Mouse (Mus musculus) G1E (cell line): Measurements from ENCODE around the gene Dnmt3a.

Source experiments
- CTCF ChIP-seq: IDR thresholded peaks from 2 replicates; pipeline ENCODE4 v1.5.1; 2012; ENCODE audit warnings: low read depth, low read length, inconsistent platforms, mixed read lengths
- GATA1 ChIP-seq: IDR thresholded peaks from 2 replicates; pipeline ENCODE4 v1.6.1; 2012; ENCODE audit warnings: borderline replicate concordance, low read length, inconsistent platforms, mixed read lengths
- GATA2 ChIP-seq: IDR thresholded peaks from 2 replicates; pipeline ENCODE4 v1.6.1; 2012; ENCODE audit warnings: low read depth, low read length, inconsistent platforms, borderline replicate concordance
- POLR2AphosphoS5 ChIP-seq: IDR thresholded peaks from 2 replicates; pipeline ENCODE4 v1.6.1; 2012; ENCODE audit warnings: low read depth, low read length, inconsistent platforms; ENCODE audit not compliant: insufficient replicate concordance
- TAL1 ChIP-seq: conservative IDR thresholded peaks from 2 replicates; pipeline ENCODE4 v1.6.1; 2012; ENCODE audit warnings: low read depth, low read length, inconsistent platforms, mixed read lengths

DNA sequence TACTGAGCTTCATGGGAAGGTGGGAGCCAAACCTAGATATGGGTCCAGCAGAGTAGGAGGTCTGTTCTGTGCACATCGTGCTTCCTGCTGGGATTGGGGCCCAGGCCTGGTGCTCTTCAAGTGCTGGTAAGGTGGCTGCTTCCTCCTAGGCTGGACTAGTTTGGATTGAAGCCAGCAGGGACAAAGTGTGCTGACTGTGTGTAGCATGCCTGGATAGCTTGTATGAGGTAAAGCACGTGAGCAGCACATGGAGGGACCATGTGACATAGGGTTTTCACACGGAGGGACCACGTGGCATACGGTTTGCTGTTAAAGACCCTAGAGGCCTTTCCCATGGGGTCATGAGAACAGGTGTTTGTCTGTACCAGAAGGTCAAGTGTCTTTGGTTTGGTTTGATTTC is 38.5 kb downstream of the Dnmt3a start:
- TF ChIP-seq CTCF, result no peak
- no peak for TF ChIP-seq TAL1
- no peak for TF ChIP-seq GATA1
- no peak for TF ChIP-seq GATA2
- no peak for TF ChIP-seq POLR2AphosphoS5
